8 mouse cellular contexts compared by ENCODE assay signal in the genomic region with DNA sequence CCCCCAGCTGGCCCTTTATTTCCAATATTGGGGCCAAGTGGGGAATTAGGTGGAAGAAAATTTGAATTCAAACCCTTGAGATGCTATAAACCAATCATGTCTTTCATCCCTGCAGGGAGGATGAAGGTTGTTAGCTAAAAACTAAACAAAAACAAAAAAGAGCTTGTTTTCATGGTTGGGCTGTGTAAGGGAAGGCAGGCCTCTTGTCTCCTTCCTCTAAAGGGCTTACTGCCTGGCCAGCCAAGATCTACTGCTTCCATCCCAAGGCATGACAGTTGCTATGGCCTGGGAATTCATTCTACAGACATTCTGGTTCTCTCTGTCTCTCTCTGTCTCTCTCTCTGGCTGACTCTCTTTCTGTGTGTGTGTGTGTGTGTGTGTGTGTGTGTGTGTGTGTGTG. TPM values are rescaled to one million over a fixed set of nuclear protein-coding genes. Genes with fewer than 3 reads are reported as not detected.
DNase-seq lines count a peak whose midpoint lies in the region; ATAC-seq and TF ChIP-seq lines count a peak whose summit lies in the region.

No protein-coding gene starts in this region.

- no peak for TF ChIP-seq CTCF in brain, embryonic 14.5 days (IDR thresholded peaks at IDR 0.05; ENCODE audit: borderline replicate concordance, extremely low read depth, insufficient read depth, insufficient read length)

- no peak for ATAC-seq in hindbrain, embryonic 11.5 days (ENCODE audit: low FRiP score)

- peaks cover 10% of the 10 kb centered on the region; the same call in 1 of the 2 replicates for H3K27me3 ChIP-seq in heart, embryonic 10.5 days (ENCODE audit: insufficient read depth, poor library complexity, severe bottlenecking)
- no peaks in the 10 kb centered on the region for H3K27me3 ChIP-seq in hindbrain, embryonic 11.5 days (ENCODE audit: control insufficient read depth, insufficient read depth, low read length)

- H3K9me3 ChIP-seq in heart, embryonic 10.5 days = no peaks in the 10 kb centered on the region
- no peaks in the 10 kb centered on the region for H3K9me3 ChIP-seq in hindbrain, embryonic 11.5 days (ENCODE audit: control insufficient read depth, low read length)

- peak overlapping the region; percentile 86; the same call in 1 of the 2 replicates for H3K27ac ChIP-seq in heart, embryonic 10.5 days
- H3K27ac ChIP-seq in hindbrain, embryonic 11.5 days (ENCODE audit: low read depth, low read length) = no peak overlapping the region

- H3K4me2 ChIP-seq in hindbrain, embryonic 11.5 days (replicated peaks; ENCODE audit: low read depth, low read length) = peak overlapping the region; percentile 77

- H3K9ac ChIP-seq in hindbrain, embryonic 11.5 days (ENCODE audit: low read depth, low read length) = peak overlapping the region; percentile 95

- H3K36me3 ChIP-seq in heart, embryonic 10.5 days = no peaks in the 10 kb centered on the region
- H3K36me3 ChIP-seq in hindbrain, embryonic 11.5 days (ENCODE audit: control insufficient read depth, insufficient read depth, low read length) = no peaks in the 10 kb centered on the region

- peak overlapping the region; percentile 86 for H3K4me3 ChIP-seq in heart, embryonic 10.5 days
- peak overlapping the region; percentile 87 for H3K4me3 ChIP-seq in hindbrain, embryonic 11.5 days (ENCODE audit: low read depth, low read length)

- no peak for DNase-seq in heart, embryonic 10.5 days (ENCODE audit: low spot score)
- DNase-seq in heart, adult 11 months = no peak
- peak; percentile 60 for DNase-seq in brain, embryonic 14.5 days (ENCODE audit: low read depth)
- DNase-seq in hindbrain, embryonic 11.5 days (ENCODE audit: low spot score) = no peak
- DNase-seq in mesoderm, embryonic 11.5 days (ENCODE audit: low read depth, low spot score) = peak; percentile 27
- no peak for DNase-seq in cerebellum, postnatal 36 days
- no peak for DNase-seq in retina, embryonic 14.5 days (ENCODE audit: low spot score)
- no peak for DNase-seq in cerebellum, adult 9-10 months

- no peak for TF ChIP-seq POLR2A in brain, embryonic 14.5 days (IDR thresholded peaks at IDR 0.05; ENCODE audit: borderline replicate concordance, extremely low read depth, insufficient read depth, insufficient read length, poor library complexity, severe bottlenecking)

- peaks cover 11% of the 10 kb centered on the region; the same call in 1 of the 2 replicates for H3K4me1 ChIP-seq in heart, embryonic 10.5 days
- no peaks in the 10 kb centered on the region for H3K4me1 ChIP-seq in hindbrain, embryonic 11.5 days (replicated peaks; ENCODE audit: control insufficient read depth, insufficient read depth, low read length)

RNA-seq across cellular contexts. Expression of gene Tnfrsf21, which starts 1.7 kb away (rescaled TPM):
- polyA plus RNA-seq in heart, embryonic 10.5 days (2016; fragmentation: Nextera tagmentation; extraction: Ambion mirVana) = 12.7 and 15.0 TPM in 2 replicates
- polyA plus RNA-seq in brain, embryonic 14.5 days (2012; rRNA removed) = 58.2 and 70.6 TPM in 2 replicates
- polyA plus RNA-seq in hindbrain, embryonic 11.5 days (2014; fragmentation: Nextera tagmentation; extraction: Ambion mirVana) = 29.5 and 32.4 TPM in 2 replicates

Comparison
In these comparisons a context has a peak if more than half of its experiments do, and no peak if none do; other contexts are left out.
1. DNase-seq: peak in brain, embryonic 14.5 days (single experiment) and mesoderm, embryonic 11.5 days (single experiment); none in heart, embryonic 10.5 days (single experiment), heart, adult 11 months (single experiment), hindbrain, embryonic 11.5 days (single experiment), cerebellum, postnatal 36 days (0 of 2), retina, embryonic 14.5 days (single experiment) and cerebellum, adult 9-10 months (single experiment).